Mouse (Mus musculus) small intestine, adult 2 months (tissue): ENCODE measurements around the gene Fhod1. TPM values are rescaled to one million over a fixed set of nuclear protein-coding genes. Genes with fewer than 3 reads are reported as not detected.
A peak's percentile ranks its signal among the peaks of the same experiment; 100 is the strongest.

ENCODE experiments used
- H3K27ac ChIP-seq: fragments of 200-500 bp; 2 replicates; pipeline ENCODE4 v1.5.1; 2012; ENCODE audit warnings: low read depth, low read length, control low read depth, inconsistent platforms; ENCODE audit not compliant: insufficient read depth
- H3K27me3 ChIP-seq: fragments of 200-500 bp; 2 replicates; pipeline ENCODE4 v1.6.1; 2012; ENCODE audit warnings: mild to moderate bottlenecking, moderate library complexity, low read length, inconsistent platforms; ENCODE audit not compliant: control insufficient read depth, insufficient read depth
- H3K36me3 ChIP-seq: fragments of 200-500 bp; 2 replicates; pipeline ENCODE4 v1.6.1; 2012; ENCODE audit warnings: mild to moderate bottlenecking, low read length, control low read depth, inconsistent platforms; ENCODE audit not compliant: control insufficient read depth, insufficient read depth
- H3K4me1 ChIP-seq: fragments of 200-500 bp; 2 replicates; pipeline ENCODE4 v1.6.1; 2012; ENCODE audit warnings: low read length, inconsistent platforms, mixed read lengths; ENCODE audit not compliant: control insufficient read depth, insufficient read depth, insufficient read length
- H3K4me3 ChIP-seq: fragments of 200-500 bp; 2 replicates; pipeline ENCODE4 v1.5.1; 2012; ENCODE audit warnings: low read depth, mild to moderate bottlenecking, control low read depth, inconsistent platforms, low read length, moderate library complexity
- CTCF ChIP-seq: fragments of 200-500 bp; IDR thresholded peaks from 2 replicates; pipeline ENCODE4 v1.5.1; 2012; ENCODE audit warnings: low read depth, mild to moderate bottlenecking, control low read depth, inconsistent platforms, low read length, moderate library complexity, mixed read lengths; ENCODE audit not compliant: insufficient replicate concordance, insufficient read length; ENCODE audit errors: extremely low read depth
- POLR2A ChIP-seq: fragments of 200-500 bp; IDR thresholded peaks from 2 replicates; pipeline ENCODE4 v1.6.1; 2012; ENCODE audit warnings: low read depth, mild to moderate bottlenecking, control low read depth, inconsistent platforms, low read length, moderate library complexity
- WGBS: fragments of 180-500 bp; shearing (Covaris S2); methylation state at CpG from one replicate; pipeline ENCODE4 v1.1.7; 2018; 5-methylcytosine and 5-hydroxymethylcytosine counted together
- polyA plus RNA-seq: library from polyadenylated mRNA; depleted of rRNA; stranded (reverse); fragments of >200 nt; gene quantifications from 2 replicates; pipeline ENCODE4 v1.2.3, GENCODE M21; 2012

Fhod1 gene
- polyA plus RNA-seq, 1 experiment, result 19.6 TPM

DNA sequence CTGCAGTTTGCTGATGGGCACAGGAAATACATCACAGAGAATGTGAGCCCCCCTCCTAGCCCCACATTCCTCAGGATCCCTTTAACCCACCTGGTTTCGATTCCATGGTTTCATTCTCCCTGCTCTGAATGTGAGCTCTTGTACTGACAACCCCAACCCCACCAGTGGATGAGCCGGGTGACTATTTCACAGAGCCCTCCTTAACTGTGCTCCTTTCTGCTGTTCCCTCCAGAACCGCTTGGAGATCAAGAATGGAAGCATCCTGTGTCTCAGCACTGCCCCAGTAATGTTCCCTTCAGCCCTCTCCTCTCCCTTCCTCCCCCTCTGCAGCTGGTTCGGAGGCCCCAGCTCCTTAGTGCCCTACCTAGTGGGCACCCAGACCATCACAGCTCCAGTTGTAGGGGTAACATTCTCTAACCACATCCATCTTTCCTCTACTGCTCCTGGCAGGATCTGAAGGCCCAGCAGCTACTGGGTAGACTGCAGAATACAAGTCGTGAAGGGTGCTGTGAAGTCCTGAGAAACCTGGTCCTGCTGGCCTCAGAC is 41.5 kb downstream of the Fhod1 start:
- Histone ChIP-seq H3K27ac (no peak overlapping the region), H3K4me1 (peaks cover 9% of the 10 kb centered on the region), H3K36me3 (peaks cover 54% of the 10 kb centered on the region), H3K27me3 (no peaks in the 10 kb centered on the region), H3K4me3 (peak overlapping the region; percentile 92)
- peak; percentile 11; the same call in 1 of the 2 replicates for TF ChIP-seq CTCF
- TF ChIP-seq POLR2A, result no peak; the same call in 1 of the 2 replicates
- WGBS, result 25% methylated on average over 5 of the region's 5 CpGs

DNA sequence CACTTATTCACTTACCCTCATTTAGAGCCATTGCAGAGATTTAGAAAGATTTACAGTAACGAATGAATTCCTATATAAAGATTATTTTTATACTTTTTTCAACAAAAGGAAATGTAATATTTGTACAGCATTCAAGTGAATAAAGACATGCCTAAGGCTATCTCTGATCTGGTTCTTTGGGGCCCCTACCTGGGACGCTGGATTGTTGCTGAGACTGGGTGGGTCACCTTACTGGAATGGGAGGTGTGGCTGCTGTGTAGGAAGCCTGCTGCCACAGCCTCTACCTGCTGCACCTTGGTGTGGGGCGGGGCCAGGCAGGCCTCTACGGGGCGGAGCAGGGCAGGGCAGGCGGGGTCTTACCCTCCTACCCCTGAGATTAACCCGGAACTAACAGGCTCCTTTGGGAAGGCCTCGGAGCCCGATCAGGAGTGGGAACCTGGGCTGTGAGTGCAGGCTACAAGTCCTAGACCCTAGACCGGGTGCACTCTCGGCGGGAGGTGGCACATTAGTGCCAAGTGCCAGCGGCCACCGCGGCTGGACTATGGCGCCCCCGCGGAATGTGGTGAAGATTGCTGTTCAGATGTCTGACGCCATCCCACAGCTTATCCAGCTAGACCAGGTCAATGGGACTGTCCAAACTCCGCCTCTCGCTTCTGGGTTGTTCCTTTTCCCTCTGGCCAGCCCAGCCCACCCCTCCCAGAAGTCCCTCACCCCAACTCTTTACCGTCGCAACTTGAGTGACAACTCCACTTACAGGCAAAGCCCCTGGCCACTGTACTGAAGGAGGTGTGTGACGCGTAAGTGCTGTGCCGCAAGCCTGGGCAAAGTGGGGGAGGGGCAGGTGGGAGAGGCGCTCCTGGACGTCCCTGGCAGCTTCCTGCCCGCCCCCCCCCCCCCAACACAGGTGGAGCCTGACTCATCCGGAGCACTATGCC is 42.3 kb downstream of the Fhod1 start, which contains the start of gene Elmo3:
Gene Elmo3 (plus strand): TSS at position 391 of the 935 bp plus-strand sequence.
- WGBS, result 7% methylated on average over 30 of the region's 30 CpGs
- Histone ChIP-seq H3K4me1 (peaks cover 9% of the 10 kb centered on the region), H3K27me3 (no peaks in the 10 kb centered on the region), H3K27ac (peak within 1 kb of the TSS; percentile 89), H3K36me3 (peaks cover 57% of the 10 kb centered on the region), H3K4me3 (peak within 1 kb of the TSS; percentile 92)
- TF ChIP-seq POLR2A (peak; percentile 72; the same call in 1 of the 2 replicates), CTCF (no peak)

DNA sequence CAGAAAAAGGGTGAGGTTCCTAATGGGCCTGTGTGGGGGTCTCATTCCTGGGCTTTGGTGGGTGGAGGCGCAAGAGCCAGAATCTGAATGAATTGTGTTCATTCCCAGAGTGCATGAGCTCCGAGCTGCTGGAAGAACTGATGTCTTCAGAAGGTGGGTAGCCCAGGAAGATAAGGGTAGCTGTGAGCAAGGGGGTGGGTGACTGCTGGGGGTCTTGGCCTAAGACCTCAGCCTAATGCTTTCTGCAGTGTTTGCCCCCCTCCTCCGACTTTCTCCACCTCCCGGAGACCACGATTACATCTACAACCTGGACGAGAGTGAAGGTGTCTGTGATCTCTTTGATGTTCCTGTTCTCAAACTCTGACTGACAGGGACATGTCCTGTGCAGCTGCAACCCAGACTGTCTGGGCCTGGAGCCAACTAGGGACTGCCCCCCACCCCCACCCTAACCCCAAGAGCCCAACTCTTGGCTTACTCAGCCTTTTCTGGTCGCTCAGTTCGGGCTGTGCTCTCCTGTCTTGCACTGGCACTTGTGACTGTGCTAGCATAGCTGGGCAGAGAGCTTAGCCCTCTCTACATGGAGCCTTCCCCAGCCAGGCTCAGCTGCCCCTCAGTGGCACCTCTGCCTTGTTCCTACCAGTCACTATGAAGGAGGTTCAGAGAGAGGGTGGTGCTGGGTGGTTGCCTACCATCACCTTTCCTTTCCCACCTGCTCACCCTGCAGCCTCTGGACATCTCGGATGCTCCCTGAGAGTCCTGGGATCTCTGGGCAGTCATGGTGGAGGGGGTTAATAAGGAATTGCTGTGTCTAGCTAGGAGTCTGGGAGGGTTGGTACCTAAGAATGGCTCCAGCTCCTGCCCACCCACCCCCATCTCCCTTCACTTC is 43.2 kb downstream of the Fhod1 start:
- TF ChIP-seq POLR2A, result no peak
- TF ChIP-seq CTCF, result no peak
- H3K4me3 ChIP-seq, result no peak overlapping the region
- WGBS, result 46% methylated on average over 9 of the region's 9 CpGs
- no peak overlapping the region for H3K27ac ChIP-seq
- H3K4me1 ChIP-seq, result peaks cover 11% of the 10 kb centered on the region
- H3K36me3 ChIP-seq, result peaks cover 60% of the 10 kb centered on the region
- H3K27me3 ChIP-seq, result no peaks in the 10 kb centered on the region

DNA sequence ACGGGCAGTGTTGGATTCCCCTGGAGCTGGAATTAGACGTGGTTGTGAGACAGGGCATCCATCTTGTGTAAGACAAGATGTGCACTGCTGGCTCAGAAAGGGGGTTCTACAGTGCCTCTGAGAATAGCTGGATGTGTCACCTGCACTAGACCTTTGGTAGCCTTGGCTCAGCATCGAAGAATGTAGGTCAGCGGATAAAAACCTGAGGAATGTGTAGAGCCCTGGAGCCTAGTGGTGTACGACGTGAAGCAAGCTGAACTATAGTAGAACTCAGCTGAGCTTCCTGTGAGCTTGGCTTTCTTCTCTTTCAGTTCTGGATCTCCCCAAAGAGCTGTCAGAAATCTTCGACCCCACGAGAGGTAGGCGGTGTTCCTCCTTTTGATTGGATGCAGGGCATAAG is 43.9 kb downstream of the Fhod1 start:
- Histone ChIP-seq H3K4me3 (no peak overlapping the region), H3K27me3 (no peaks in the 10 kb centered on the region), H3K27ac (no peak overlapping the region), H3K36me3 (peaks cover 58% of the 10 kb centered on the region), H3K4me1 (peaks cover 12% of the 10 kb centered on the region)
- WGBS, result 79% methylated on average over 9 of the region's 9 CpGs
- TF ChIP-seq CTCF (no peak), POLR2A (no peak)

DNA sequence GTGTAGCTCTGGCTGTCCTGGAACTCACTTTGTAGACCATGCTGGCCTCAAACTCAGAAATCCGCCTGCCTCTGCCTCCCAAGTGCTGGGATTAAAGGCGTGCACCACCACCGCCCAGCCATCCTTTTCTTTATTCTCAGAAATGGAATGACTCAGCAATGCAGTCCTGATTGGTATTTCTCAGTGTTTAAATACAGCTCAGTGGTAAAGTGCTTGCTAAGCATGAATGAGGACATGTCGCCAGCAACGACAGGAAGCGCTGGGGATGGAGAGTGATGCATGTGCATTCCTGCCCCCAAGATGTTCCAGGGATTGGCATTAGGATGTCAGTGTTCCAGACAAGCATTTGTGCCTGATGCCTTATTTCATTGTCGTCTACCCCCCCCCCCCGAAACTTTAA is 44.4 kb downstream of the Fhod1 start:
- TF ChIP-seq POLR2A, result no peak
- TF ChIP-seq CTCF, result no peak
- Histone ChIP-seq H3K36me3 (peaks cover 55% of the 10 kb centered on the region), H3K27ac (no peak overlapping the region), H3K27me3 (no peaks in the 10 kb centered on the region), H3K4me1 (peaks cover 16% of the 10 kb centered on the region), H3K4me3 (no peak overlapping the region)
- 78% methylated on average over 8 of the region's 8 CpGs for WGBS

DNA sequence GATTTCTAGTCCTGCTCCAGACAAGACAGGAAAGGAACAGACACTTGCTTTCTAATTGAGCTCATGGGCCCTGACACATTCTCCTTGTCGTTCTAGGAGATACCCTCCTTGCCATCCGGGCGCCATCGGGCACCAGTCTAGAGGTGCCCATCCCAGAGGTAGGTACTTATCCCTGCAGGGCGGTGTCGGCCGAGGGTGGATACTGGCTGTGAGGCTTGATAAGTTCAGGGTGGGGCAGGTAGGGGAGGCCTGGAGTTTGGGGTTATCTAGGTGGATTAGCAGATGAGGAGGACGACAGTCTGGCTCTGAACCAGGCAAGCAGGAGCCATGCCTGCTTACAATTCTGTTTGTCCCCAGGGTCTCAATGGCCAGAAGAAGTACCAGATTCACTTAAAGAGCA is 47.8 kb downstream of the Fhod1 start:
- H3K4me1 ChIP-seq, result peaks cover 17% of the 10 kb centered on the region
- no peak overlapping the region for H3K27ac ChIP-seq
- peaks cover 43% of the 10 kb centered on the region for H3K36me3 ChIP-seq
- WGBS, result 59% methylated on average over 8 of the region's 8 CpGs
- no peak for TF ChIP-seq POLR2A
- TF ChIP-seq CTCF, result no peak
- no peaks in the 10 kb centered on the region for H3K27me3 ChIP-seq
- no peak overlapping the region for H3K4me3 ChIP-seq

DNA sequence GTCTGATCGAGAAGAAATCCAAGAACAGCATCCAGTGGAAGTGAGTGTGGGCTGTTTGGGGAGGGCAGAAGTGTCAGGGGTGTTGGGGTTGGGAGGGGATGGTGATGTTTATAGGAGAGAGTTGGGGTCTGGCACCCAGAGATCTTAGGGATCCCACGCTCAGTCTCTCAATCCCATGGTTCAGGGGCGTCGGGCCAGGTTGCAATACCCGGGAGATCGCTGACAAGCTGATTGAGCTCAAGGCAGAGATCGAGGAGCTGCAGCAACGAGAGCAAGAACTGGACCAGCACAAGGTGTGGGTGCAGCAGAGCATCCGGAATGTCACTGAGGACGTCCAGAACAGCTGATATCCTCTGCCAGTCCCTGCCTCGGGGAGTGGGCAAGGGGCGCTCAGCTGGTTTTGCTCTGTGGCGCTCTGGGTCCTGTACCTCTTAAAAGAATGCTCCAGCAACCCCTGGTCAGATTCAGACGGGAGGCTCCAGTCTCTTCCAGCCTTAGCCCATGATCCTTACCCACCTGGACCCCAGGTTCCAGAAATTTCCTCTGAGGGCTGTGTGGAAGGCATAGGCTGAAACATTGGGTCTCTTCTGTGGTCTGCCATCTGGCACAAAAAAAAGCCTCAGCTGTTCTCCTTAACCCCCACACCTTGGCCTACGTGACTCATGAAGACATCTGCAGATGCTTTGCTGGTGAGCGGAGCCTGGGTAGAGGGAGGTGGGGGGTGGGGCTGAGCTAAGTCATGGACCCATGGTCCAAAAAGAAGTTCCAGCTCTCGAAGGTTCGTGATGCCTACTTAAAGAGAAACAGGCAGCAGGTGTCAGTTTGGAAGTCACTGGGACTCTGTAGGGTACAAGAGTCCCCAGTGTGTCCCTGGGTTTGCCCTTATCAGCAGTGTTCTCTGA is 49.2 kb downstream of the Fhod1 start:
- H3K27ac ChIP-seq, result no peak overlapping the region
- WGBS, result 25% methylated on average over 18 of the region's 18 CpGs

More for the DNA sequence above, 49.2 kb downstream of the Fhod1 start:
- Histone ChIP-seq H3K4me1 (peaks cover 12% of the 10 kb centered on the region), H3K27me3 (no peaks in the 10 kb centered on the region), H3K4me3 (peak overlapping the region; percentile 94), H3K36me3 (peaks cover 32% of the 10 kb centered on the region)
- TF ChIP-seq CTCF (no peak), POLR2A (no peak)
